Mouse (Mus musculus): ENCODE data around the gene Gm14180.
"Not testable (repeated sequence)": the region's sequence is repeated elsewhere in the genome, so short reads cannot be mapped to it uniquely, and the experiment has no call there.

The Gm14180 gene

DNA sequence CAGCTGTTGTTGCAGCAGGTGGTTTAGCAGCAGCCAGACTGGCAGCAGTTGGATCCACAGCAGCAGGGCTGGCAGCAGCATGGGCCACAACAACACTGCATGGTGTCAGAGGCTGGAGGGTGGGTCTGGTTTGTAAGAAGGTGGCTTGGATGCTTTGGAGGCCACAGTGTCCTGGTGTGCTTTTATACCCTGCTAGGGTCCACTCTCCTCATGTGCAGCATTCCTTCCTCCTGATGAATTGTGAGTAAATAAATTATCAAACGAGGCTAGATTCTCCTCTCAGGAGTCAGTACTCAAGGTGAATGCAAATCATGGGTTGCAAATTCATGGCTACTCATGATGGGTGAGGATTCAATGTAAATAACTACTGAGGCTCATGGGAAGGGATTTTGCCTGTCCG lies at the start of gene Gm14180:
Gm14180 (minus strand) TSS at position 101 of the 400 bp plus-strand sequence.
- DNase-seq (ENCODE audit: low read depth, low spot score) = no peak

DNA sequence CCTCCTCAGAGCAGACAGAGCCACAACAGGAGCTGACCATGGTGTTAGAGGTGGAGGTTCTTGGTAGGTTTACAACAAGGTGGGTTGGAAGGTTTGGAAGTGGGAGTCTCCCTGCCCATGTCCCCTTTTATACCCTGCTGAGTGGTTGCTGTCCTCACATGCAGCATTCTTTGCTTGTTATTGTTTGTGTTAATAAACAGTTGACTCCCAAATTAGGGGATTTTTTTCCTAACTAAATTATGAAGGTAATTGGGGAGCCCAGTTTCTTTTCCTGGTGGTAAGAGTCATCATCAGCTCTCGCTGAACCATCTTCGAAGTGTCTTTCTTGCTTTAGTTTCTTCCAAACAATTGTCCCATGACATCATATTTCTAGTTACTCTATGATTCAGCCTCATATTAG lies 46.5 kb upstream of the Gm14180 start, which contains the start of gene Krtap4-8:
Krtap4-8 (minus strand) TSS at position 101 of the 400 bp plus-strand sequence.
- DNase-seq (ENCODE audit: low read depth, low spot score) = no peak

DNA sequence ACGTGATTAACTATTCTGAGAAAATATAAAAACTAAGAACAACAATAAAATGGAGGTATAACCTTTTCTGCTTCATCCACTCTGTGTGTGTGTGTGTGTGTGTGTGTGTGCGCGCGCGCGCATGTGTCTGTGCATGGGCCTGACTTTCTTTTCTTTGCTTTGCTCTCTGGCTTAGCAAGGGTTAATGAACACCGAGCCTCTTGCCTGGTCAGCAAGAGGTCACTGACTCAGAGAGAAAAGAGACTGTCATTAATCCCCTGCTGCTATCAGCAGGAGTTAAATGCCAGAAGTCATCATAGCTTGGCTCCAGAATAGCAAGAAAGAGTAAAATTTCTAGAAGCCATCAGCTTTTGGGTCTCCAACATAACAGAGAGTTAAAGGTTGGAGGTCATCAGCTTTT lies 44.3 kb upstream of the Gm14180 start:
- DNase-seq (ENCODE audit: low read depth, low spot score) = no peak

DNA sequence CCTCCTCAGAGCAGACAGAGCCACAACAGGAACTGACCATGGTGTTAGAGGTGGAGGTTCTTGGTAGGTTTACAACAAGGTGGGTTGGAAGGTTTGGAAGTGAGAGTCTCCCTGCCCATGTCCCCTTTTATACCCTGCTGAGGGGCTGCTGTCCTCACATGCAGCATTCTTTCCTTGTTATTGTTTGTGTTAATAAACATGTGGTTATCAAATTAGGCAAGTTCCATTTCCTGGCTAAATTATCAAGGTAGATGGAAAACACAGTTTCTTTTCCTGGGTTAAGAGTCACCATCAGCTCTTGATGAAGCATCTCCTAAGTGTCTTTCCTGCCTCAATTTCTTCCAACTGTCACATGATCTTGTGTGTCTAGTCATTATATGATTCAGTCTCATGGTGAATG lies 38.7 kb upstream of the Gm14180 start, which contains the start of gene Gm11595:
Gm11595 (minus strand) TSS at position 101 of the 400 bp plus-strand sequence.
- DNase-seq (ENCODE audit: low read depth, low spot score) = not testable (repeated sequence)

DNA sequence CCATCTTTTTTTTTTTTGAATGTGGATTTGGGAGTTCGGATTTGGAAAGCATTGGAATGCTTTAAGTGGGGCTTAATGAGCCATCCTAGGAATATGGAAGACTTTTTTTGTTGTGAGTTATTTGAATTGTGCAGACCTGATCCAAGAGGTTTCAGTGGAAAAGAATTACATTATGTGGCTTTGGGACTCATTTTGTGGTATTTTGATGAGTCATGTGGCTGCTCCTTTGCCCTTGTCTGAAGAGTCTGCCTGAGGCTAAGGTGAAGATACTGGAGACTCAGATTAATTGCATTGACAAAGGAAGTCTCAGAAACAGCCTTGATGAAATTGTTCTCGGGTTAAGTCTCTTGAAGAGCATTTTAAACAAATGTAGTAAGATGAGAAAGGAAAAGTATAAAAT lies 34.3 kb upstream of the Gm14180 start:
- DNase-seq (ENCODE audit: low read depth, low spot score) = no peak

DNA sequence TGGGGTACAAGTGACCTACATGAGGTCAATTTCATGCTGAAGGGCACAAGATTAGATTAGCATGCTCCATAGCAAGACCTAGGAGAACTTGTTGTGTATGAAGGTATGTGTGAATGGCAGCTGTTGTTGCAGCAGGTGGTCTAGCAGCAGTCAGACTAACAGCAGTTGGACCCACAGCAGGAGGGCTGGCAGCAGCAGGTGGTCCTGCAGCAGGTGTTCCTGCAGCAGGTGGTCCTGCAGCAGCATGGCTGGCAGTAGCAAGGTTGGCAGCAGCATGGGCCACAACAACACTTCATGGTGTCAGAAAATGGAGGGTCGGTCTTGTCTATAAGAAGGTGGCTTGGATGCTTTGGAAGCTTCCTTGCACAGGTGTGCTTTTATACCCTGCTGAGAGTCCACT lies 24.8 kb upstream of the Gm14180 start:
- no peak for DNase-seq (ENCODE audit: low read depth, low spot score)

DNA sequence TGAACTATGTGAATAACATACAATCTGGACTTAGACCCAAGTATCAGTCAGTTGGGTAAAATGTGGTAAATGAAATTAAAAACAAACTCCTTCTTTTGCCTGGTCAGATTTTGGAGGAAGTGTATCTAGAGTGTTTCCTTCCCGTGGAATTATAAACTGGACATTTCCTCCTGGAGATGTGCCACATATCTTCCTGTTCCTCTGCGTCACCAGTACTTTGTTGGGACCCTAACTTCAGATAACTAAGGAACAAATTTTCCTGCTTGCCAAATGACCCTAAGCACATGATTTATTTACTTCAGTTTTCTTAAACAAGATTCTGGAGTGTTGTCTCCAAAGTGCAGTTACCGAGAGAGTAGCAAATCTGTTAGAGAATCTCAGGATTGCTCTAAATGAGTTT lies 9.9 kb upstream of the Gm14180 start:
- DNase-seq (ENCODE audit: low read depth, low spot score) = no peak

DNA sequence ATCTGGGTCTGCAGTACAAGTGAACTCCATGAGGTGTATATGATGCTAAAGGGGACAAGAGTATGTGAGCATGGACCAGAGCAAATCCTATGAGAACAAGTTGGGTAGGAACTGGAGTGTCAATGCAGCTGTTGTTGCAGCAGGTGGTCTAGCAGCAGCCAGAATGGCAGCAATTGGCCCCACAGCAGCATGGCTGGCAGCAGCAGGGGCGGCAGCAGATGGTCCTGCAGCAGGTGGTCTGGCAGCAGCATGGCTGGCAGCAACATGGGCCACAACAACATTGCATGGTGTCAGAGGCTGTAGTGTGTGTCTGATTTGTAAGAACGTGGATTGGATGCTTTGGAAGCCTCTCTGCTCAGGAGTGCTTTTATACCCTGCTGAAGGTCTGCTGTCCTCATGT lies 10.0 kb downstream of the Gm14180 start:
- DNase-seq (ENCODE audit: low read depth, low spot score) = no peak

DNA sequence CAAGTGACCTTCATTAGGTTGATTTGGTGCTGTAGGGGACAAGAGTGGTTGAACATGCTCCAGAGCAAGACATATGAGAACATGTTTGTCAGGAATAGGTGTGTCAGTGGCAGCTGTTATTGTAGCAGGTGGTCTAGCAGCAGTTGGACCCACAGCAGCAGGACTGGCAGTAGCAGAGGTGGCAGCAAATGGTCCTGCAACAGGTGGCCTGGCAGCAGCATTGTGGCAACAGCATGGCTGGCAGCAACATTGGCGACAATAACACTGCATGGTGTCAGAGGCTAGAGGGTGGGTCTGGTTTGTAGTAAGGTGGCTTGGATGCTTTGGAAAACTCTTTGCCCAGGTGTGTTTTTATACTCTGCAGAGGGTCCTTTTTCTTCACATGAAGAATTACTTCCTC lies 15.3 kb downstream of the Gm14180 start:
- DNase-seq (ENCODE audit: low read depth, low spot score) = no peak

DNA sequence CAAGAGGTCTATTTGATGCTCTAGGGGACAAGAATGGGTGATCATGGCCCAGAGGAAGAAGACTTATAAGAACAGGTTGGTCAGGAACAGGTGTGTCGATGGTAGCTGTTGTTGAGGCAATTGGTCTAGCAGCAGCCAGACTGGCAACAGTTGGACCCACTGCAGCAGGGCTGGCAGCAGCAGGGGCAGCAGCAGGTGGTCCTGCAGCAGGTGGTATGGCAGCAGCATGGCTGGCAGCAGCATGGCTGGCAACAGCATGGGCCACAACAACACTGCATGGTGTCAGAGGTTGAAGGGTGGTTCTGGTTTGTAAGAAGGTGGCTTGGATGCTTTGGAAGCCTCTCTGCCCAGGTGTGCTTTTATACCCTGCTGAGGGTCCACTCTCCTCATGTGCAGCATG lies 43.6 kb downstream of the Gm14180 start, which contains the start of gene Gm14190:
Gm14190 (minus strand) TSS at position 278 of the 400 bp plus-strand sequence.
- no peak for DNase-seq (ENCODE audit: low read depth, low spot score)

DNA sequence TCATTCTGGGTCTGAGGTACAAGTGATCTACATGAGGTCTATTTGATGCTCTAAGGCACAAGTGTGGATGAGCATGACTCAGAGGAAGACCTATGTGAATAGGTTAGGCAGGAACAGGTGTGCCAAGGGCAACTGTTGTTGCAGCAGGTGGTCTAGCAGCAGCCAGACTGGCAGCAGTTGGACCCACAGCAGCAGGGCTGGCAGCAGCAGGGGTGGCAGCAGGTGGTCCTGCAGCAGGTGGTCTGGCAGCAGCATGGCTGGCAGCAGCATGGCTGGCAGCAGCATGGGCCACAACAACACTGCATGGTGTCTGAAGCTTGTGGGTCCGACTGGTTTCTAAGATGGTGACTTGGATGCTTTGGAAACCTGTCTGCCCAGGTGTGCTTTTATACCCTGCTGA lies 48.9 kb downstream of the Gm14180 start:
- not testable (repeated sequence) for DNase-seq (ENCODE audit: low read depth, low spot score)
